Mouse (Mus musculus): Measurements from ENCODE around the gene Rps11.
"Not testable (repeated sequence)": the region's sequence is repeated elsewhere in the genome, so short reads cannot be mapped to it uniquely, and the experiment has no call there.

The Rps11 gene

GRCm38 (mm10) chr7:45154096-45154992, 30.1 kb upstream of the Rps11 start, which contains the start of the genes Pih1d1 and Aldh16a1:
TSS of gene Pih1d1 (plus strand) at chr7:45154303.
TSS of gene Aldh16a1 (minus strand) at chr7:45154584.
- in situ Hi-C loops (cut with MboI, MseI): no loop called here

DNA sequence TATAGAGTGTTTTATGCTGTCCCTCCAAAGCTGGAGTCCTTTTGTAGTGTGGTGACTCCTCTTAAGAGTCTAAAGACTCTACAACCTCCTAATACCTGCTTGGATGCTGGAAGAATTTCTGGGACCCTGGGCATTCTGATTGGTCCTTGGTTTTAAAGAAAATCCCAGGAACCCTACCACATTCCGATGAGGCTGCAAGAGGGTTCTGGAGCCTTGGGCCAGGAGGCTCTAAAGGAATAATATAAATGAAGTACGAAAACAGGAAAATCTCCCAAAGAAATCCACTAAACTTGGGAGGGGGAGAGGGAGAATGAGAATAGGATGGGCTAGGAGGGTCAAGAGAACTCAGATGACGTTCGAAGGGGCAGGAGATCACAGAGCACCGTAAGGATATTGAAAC, 29.3 kb upstream of the Rps11 start:
- in situ Hi-C loops (cut with MboI, MseI): no loop called here

DNA sequence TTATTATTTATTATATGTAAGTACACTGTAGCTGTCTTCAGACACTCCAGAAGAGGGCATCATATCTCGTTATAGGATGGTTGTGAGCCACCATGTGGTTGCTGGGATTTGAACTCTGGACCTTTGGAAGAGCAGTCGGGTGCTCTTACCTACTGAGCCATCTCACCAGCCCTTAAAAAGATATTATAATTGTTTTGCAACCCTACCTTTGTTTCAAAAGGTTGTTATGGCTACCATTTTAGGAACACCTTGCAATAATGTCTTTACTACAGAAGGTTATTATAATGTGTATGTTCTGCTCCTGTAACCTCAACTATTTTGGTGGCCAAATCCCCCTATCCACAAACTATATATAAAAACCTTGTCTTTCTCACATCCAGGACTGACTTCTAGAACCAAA, 28.8 kb upstream of the Rps11 start:
- in situ Hi-C loops (cut with MboI, MseI): not testable (repeated sequence)

GRCm38 (mm10) chr7:45151303-45151702, 27.1 kb upstream of the Rps11 start:
- in situ Hi-C loops (cut with MboI, MseI): no loop called here

DNA sequence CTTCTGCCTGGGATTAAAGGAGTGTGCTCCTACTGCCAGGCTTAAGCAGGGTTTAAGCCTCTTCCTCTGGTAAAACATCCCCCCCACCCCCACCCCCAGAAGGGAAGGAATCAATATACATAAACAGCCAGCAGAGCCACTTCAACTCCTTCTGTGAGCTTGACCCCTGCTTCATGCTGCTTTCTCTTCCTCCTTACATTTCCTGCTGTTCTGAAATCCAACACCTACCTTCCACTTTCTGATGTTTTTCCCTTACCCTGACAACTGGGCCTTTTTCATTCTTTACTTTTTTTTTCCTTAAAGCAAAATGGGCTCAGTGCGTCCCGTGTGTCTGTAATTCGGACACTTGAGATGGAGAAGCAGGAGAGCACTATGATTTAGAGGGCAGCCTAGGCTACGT, 26.1 kb upstream of the Rps11 start:
- in situ Hi-C loops (cut with MboI, MseI): no loop called here

DNA sequence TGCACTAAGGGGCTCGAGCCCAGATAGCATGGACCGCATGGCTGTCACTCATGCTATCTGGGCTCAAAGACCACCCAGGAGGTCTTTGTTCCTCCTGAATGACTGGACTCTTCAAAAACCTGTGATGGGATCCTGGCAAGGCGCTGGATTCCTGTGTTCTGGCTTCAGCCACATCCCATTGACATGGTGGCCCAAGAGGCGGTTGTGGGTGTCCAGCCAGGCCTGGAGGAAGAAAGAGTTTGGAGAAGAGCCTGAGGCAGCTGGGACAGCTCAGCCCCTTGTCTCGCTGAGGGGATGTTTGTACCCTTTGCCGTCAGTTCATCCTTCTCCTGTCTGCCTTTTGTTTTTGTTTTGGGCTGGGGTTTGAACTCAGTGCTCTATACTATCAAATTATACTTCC, 25.3 kb upstream of the Rps11 start:
- in situ Hi-C loops (cut with MboI, MseI): no loop called here

- in situ Hi-C loops (cut with MboI, MseI): no loop called here
Observed at GRCm38 (mm10) chr7:45148534-45149098, 24.4 kb upstream of the Rps11 start.

- in situ Hi-C loops (cut with MboI, MseI): no loop called here
Observed at GRCm38 (mm10) chr7:45147899-45148298, 23.7 kb upstream of the Rps11 start.

DNA sequence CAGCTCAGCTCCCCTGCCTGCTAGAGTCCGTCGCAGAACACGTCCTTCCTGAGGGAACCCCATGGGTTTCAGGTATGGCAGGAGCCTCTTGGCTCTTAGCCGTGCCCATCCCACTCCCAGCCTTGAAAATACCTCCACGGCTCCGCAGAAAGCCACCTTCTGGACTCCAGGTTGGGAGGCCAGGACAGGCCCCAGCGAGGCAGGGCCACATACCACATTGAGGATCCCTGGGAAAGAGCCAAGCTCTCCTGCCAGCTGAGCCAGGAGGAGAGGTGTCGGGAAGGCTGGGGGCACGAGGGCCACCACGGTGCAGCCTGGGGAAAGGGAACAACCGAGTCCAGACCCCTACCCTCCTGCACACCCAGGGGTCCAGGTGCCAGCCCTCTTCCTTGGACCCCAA, 23.0 kb upstream of the Rps11 start:
- in situ Hi-C loops (cut with MboI, MseI): no loop called here

- in situ Hi-C loops (cut with MboI, MseI): no loop called here
Observed at GRCm38 (mm10) chr7:45145460-45145859, 21.2 kb upstream of the Rps11 start.

GRCm38 (mm10) chr7:45144368-45145174, 20.3 kb upstream of the Rps11 start:
- in situ Hi-C loops (cut with MboI, MseI): no loop called here

- in situ Hi-C loops (cut with MboI, MseI): no loop called here
Observed at GRCm38 (mm10) chr7:45141914-45142313, 17.7 kb upstream of the Rps11 start.

DNA sequence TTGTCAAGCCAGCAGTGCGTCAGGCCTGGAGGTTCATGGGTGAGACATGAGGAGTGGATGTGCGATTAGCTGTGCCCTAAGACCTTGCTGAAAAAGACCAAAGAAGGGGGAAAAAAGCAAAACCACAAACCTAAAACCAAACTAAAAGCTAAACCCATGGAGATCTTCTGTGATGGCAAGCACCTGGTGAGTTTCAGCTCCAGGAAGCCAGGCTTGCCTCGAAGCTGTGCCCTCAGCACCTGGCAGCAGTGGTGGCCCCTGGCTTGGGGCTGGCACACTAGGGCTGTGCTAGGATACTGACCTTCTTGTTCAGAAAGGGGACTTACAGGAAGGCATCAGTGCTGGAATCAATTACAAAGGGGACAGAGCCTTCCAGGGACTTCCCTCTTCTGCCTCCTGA, 17.1 kb upstream of the Rps11 start:
- in situ Hi-C loops (cut with MboI, MseI): no loop called here

GRCm38 (mm10) chr7:45139904-45140723, 15.9 kb upstream of the Rps11 start:
- in situ Hi-C loops (cut with MboI, MseI): no loop called here

GRCm38 (mm10) chr7:45138403-45138802, 14.2 kb upstream of the Rps11 start:
- in situ Hi-C loops (cut with MboI, MseI): no loop called here

DNA sequence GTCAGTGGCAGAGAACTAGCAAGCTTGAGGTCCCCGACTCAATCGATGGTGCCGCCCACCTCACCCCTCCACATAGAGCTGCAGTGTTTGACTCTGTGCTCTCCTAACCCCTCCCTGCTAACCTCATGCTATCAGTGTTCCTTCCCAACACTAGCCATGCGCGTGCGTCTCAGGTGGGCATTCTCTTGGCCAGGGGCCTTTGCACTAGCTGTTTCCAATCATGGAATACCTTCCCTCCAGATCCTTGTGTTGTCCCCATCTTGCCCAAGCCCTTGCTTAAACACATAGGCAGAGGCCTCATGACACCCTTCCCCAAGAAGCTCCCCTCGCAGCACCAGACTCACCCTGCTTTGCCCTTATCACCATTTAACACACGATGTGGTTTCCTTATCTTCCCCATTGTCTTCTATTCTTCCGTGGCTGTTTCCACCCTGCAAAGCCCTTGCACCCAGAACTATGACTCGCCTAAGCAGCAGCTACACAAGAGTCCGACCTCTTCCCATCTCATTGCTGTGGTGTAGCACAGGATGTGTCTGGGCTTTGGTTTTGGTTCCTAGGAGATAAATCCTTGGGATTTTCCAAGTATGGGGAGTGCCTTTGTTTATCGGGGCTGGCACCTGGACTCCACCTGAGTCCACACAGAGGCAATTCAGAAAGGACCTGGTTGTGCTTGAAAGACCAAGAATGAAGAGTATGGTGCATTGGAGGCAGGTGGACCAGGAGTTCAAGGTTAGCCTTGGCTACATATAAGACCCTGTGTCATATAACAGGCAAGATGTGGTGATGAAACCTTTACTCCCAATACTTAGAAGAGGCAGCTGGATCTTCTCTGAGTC, 13.2 kb upstream of the Rps11 start:
- in situ Hi-C loops (cut with MboI, MseI): no loop called here

DNA sequence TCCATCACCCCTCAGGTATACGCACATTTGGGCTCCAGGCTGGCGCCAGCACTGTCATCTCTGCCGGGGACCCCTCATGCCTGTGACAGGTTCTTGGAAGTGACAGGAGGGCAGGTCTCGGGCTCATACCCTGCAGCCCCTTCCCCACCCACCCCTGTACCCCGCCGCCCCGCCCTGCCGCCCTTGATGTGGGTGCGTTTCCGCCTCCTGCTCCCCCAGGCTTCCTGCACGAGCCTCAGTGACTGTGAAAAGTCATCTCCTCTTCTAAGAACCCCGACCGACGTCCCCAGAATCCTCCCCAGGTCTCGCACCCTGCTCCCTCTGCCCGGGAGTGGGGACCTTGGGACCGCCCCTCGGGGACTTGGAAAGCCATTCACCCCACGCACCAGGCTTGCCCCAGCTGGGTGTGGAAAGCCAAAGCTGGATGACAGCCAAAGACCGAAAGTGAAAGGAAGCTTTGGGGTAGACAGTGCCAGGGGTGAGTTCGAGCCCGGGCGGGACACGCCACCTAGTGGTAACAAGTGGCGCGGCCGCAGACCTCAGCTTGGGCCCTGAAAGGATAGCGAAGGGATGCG, 11.8 kb upstream of the Rps11 start, which contains the start of the genes Gm45713 and Flt3l:
Gene Gm45713 (minus strand): TSS at position 239 of the 575 bp plus-strand sequence.
Gene Flt3l (minus strand): TSS at position 440 of the 575 bp plus-strand sequence.
- in situ Hi-C loops (cut with MboI, MseI): no loop called here

- in situ Hi-C loops (cut with MboI, MseI): no loop called here
Observed at GRCm38 (mm10) chr7:45135370-45135769, 11.1 kb upstream of the Rps11 start.

- in situ Hi-C loops (cut with MboI, MseI): no loop called here
Observed at GRCm38 (mm10) chr7:45134544-45135026, 10.3 kb upstream of the Rps11 start.

Data from T-helper 17 cell (primary cell).